Mouse (Mus musculus) myocyte (in vitro differentiated cells): ENCODE data around the gene Tnfaip8l2. TPM values are rescaled to one million over a fixed set of nuclear protein-coding genes. Genes with fewer than 3 reads are reported as not detected.

Experiments used
- H3K27me3 ChIP-seq: one replicate; pipeline ENCODE4 v1.6.1; 2011; ENCODE audit not compliant: control insufficient read depth, insufficient read depth, insufficient read length
- H3K36me3 ChIP-seq: one replicate; pipeline ENCODE4 v1.6.1; 2011; ENCODE audit not compliant: control insufficient read depth, insufficient read depth
- H3K4me2 ChIP-seq: one replicate; pipeline ENCODE4 v1.6.1; 2011; ENCODE audit warnings: low read depth, control low read depth
- H3K4me3 ChIP-seq: one replicate; pipeline ENCODE4 v1.5.1; 2011; ENCODE audit warnings: mild to moderate bottlenecking, control low read depth, moderate library complexity
- H3K79me2 ChIP-seq: one replicate; pipeline ENCODE4 v1.6.1; 2011; ENCODE audit not compliant: control insufficient read depth, insufficient read depth
- H3ac ChIP-seq: one replicate; pipeline ENCODE4 v1.6.1; 2011; ENCODE audit not compliant: control insufficient read depth, insufficient read length
- CEBPB ChIP-seq: IDR thresholded peaks from 2 replicates; pipeline ENCODE4 v1.6.1; 2011; ENCODE audit warnings: mild to moderate bottlenecking, moderate library complexity; ENCODE audit not compliant: poor library complexity, insufficient read depth, severe bottlenecking
- E2F4 ChIP-seq: IDR thresholded peaks from one replicate; pipeline ENCODE4 v1.6.1; 2011; ENCODE audit warnings: mild to moderate bottlenecking, control low read depth, moderate library complexity; ENCODE audit not compliant: insufficient read depth
- MAX ChIP-seq: IDR thresholded peaks from one replicate; pipeline ENCODE4 v1.6.1; 2011; ENCODE audit warnings: low read depth, mild to moderate bottlenecking, control low read depth
- MYOD1 ChIP-seq, 3 experiments: IDR thresholded peaks; one replicate each; pipeline ENCODE4 v1.6.1; 2011; ENCODE audit warnings: control low read depth in 2 of 3, low read depth in 2 of 3, mild to moderate bottlenecking in 2 of 3, moderate library complexity in 1 of 3; ENCODE audit not compliant: insufficient read length in 2 of 3, control insufficient read depth in 1 of 3
- MYOG ChIP-seq, 3 experiments: IDR thresholded peaks; one replicate each; pipeline ENCODE4 v1.6.1; 2011; ENCODE audit warnings: control low read depth in 2 of 3, low read depth in 2 of 3, mild to moderate bottlenecking in 2 of 3; ENCODE audit not compliant: insufficient read length in 2 of 3, control insufficient read depth in 1 of 3, insufficient read depth in 1 of 3
- POLR2A ChIP-seq: IDR thresholded peaks from one replicate; pipeline ENCODE4 v1.6.1; 2011; ENCODE audit warnings: low read depth, mild to moderate bottlenecking, control low read depth, moderate library complexity; ENCODE audit not compliant: insufficient read length
- POLR2AphosphoS2 ChIP-seq: IDR thresholded peaks from one replicate; pipeline ENCODE4 v1.6.1; 2011; ENCODE audit warnings: low read depth, control low read depth; ENCODE audit not compliant: insufficient read length
- REST ChIP-seq: IDR thresholded peaks from one replicate; pipeline ENCODE4 v1.6.1; 2011; ENCODE audit warnings: mild to moderate bottlenecking, control low read depth, moderate library complexity; ENCODE audit not compliant: insufficient read depth, insufficient read length
- SRF ChIP-seq: IDR thresholded peaks from one replicate; pipeline ENCODE4 v1.6.1; 2011; ENCODE audit warnings: low read depth; ENCODE audit not compliant: control insufficient read depth, insufficient read length
- TCF12 ChIP-seq: IDR thresholded peaks from one replicate; pipeline ENCODE4 v1.6.1; 2011; ENCODE audit warnings: mild to moderate bottlenecking, control low read depth; ENCODE audit not compliant: poor library complexity, insufficient read depth, severe bottlenecking
- TCF3 ChIP-seq: IDR thresholded peaks from one replicate; pipeline ENCODE4 v1.6.1; 2011; ENCODE audit warnings: low read depth, control low read depth; ENCODE audit not compliant: insufficient read length
- USF1 ChIP-seq: IDR thresholded peaks from one replicate; pipeline ENCODE4 v1.6.1; 2011; ENCODE audit warnings: low read depth, mild to moderate bottlenecking, control low read depth, moderate library complexity
- polyA plus RNA-seq: library from polyadenylated mRNA; unstranded; fragments of >200 nt; fragmentation: generic; extraction: Trizol; gene quantifications from one replicate; pipeline ENCODE4 v1.2.1, GENCODE M21; 2012; ENCODE audit warnings: missing spikeins

The Tnfaip8l2 gene
- polyA plus RNA-seq, 1 experiment = 0.22 TPM

DNA sequence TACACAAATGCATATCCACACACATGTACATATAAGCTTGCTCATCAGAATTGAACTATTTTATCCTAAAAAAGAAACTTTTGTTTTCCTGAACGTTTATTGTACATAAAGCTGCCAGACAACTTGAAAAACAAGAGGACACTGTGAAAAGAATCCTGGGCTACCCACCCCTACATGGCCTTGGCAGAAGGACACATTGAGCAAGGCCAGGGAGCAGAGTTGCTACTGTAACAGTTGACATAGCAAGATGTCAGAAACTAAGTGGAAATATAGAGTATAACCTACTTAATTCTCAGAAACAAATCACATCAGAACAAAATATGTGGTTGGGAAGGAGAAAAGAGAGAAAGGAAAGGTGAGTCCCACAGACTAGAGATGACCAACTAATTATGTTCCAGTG lies 39.7 kb upstream of the Tnfaip8l2 start:
- H3K4me3 ChIP-seq = no peak overlapping the region
- no peak overlapping the region for H3ac ChIP-seq
- H3K27me3 ChIP-seq = no peaks in the 10 kb centered on the region
- H3K4me2 ChIP-seq = no peak overlapping the region
- H3K36me3 ChIP-seq = peaks cover 12% of the 10 kb centered on the region
- no peak for TF ChIP-seq TCF3
- TF ChIP-seq REST = no peak
- no peak for TF ChIP-seq MAX
- TF ChIP-seq SRF = no peak
- no peak for TF ChIP-seq E2F4
- TF ChIP-seq MYOD1 (IDR thresholded peaks at IDR 0.05; ENCODE audit: control insufficient read depth in 1 of 3, insufficient read length in 2 of 3, low read depth in 2 of 3) = no peak
- no peaks in the 10 kb centered on the region for H3K79me2 ChIP-seq

DNA sequence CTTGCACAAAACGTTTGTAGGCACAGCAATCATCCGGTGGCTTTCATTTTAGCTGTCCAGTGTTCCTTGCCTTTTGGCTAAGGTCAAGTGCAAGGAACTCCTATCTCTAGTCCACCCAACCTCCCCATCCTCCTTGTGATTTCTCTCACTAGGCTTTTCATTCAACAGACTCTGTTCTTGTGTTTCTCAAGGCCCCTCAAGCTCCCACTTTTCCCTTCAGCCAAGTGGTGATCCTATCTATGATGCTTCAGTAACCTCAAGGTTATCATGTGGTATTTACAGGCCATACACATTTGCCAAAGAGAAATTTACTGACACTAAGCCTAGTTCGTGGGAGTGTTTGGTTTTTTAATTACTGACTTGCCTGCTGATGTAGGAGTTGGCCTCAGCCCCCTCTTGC lies 37.7 kb upstream of the Tnfaip8l2 start:
- TF ChIP-seq SRF (no peak), MAX (no peak), USF1 (no peak), MYOG (IDR thresholded peaks at IDR 0.05; ENCODE audit: control insufficient read depth in 1 of 3, insufficient read depth in 1 of 3, insufficient read length in 2 of 3, low read depth in 2 of 3) (no peak), CEBPB (no peak), MYOD1 (IDR thresholded peaks at IDR 0.05; ENCODE audit: control insufficient read depth in 1 of 3, insufficient read length in 2 of 3, low read depth in 2 of 3) (no peak), E2F4 (no peak), REST (no peak)
- Histone ChIP-seq H3K36me3 (peaks cover 12% of the 10 kb centered on the region), H3K4me2 (no peak overlapping the region), H3ac (no peak overlapping the region), H3K79me2 (no peaks in the 10 kb centered on the region), H3K27me3 (no peaks in the 10 kb centered on the region), H3K4me3 (no peak overlapping the region)

DNA sequence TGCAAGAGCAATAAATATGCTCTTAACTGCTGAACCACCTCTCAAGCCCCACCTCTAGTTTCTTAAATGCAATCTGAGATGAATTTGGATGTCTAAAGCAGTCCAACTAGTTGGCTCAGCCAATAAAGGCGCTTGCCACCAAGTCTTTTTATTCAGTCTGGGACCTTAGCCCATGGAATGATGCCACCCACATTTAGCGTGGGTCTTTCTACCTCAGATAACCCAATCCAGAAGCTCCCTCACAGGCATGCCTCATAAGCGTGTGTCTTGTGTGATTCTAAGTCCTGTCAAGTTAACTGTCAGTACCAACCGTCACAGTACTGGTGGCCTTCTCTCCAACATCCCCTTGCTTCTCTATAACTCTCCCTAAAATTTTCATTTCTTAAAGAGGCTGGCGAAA lies 36.8 kb upstream of the Tnfaip8l2 start:
- Histone ChIP-seq H3K4me2 (no peak overlapping the region), H3K4me3 (no peak overlapping the region), H3K36me3 (peaks cover 6% of the 10 kb centered on the region), H3K27me3 (no peaks in the 10 kb centered on the region), H3ac (no peak overlapping the region), H3K79me2 (no peaks in the 10 kb centered on the region)
- TF ChIP-seq MYOG (IDR thresholded peaks at IDR 0.05; ENCODE audit: control insufficient read depth in 1 of 3, insufficient read depth in 1 of 3, insufficient read length in 2 of 3, low read depth in 2 of 3) (no peak), POLR2AphosphoS2 (no peak), REST (no peak), CEBPB (no peak), USF1 (no peak), TCF3 (no peak), POLR2A (no peak), MYOD1 (IDR thresholded peaks at IDR 0.05; ENCODE audit: control insufficient read depth in 1 of 3, insufficient read length in 2 of 3, low read depth in 2 of 3) (no peak), E2F4 (no peak), MAX (no peak), TCF12 (no peak), SRF (no peak)

DNA sequence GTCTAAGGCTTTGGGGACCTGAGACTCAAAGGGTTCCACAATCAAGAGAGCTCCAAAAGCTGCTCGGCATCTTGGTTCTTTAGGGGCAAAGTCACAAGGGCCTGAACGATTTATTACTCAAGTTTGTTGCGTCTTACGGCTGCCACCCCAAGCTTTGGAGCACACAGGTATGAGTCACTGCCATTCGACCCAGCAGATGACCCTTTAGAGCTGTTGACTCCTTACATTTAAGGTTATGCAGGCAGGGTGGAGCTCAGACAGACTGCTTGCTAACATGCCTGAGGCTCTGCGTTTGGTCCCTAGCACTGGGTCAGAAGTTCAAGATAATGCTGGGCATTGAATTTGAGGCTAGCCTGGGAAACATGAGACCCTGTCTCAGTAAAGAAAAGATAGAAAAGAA lies 35.4 kb upstream of the Tnfaip8l2 start:
- H3K79me2 ChIP-seq = no peaks in the 10 kb centered on the region
- no peak for TF ChIP-seq CEBPB
- TF ChIP-seq MYOD1 (IDR thresholded peaks at IDR 0.05; ENCODE audit: control insufficient read depth in 1 of 3, insufficient read length in 2 of 3, low read depth in 2 of 3) = peak in 1 of 3 experiments; percentile 6
- no peak for TF ChIP-seq SRF
- peak overlapping the region; percentile 22 for H3K4me2 ChIP-seq
- no peak overlapping the region for H3ac ChIP-seq
- H3K4me3 ChIP-seq = no peak overlapping the region
- peaks cover 6% of the 10 kb centered on the region for H3K36me3 ChIP-seq
- H3K27me3 ChIP-seq = no peaks in the 10 kb centered on the region

DNA sequence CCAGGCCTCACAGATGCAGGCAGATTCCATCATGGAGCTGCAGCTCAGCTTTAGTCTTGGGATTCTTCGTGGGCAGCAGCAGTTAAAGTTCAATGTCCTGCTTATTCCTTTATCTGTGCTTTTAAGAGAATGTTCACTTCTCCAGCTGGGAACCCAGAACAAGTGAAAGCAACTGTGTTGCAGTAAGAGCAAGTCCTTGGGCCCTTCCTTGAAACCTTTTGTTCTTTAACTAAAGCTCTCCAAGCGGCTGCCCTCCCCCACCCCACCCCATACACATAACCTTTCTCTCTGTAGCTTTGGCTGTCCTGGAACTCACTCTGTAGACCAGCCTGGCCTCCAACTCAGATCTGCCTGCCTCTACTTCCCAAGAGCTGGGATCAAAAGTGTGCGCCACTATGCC lies 34.3 kb upstream of the Tnfaip8l2 start:
- no peak overlapping the region for H3ac ChIP-seq
- H3K4me2 ChIP-seq = no peak overlapping the region
- no peak for TF ChIP-seq SRF
- TF ChIP-seq TCF12 = no peak
- TF ChIP-seq MAX = no peak
- TF ChIP-seq CEBPB = no peak
- TF ChIP-seq USF1 = no peak
- TF ChIP-seq REST = no peak
- TF ChIP-seq MYOD1 (IDR thresholded peaks at IDR 0.05; ENCODE audit: control insufficient read depth in 1 of 3, insufficient read length in 2 of 3, low read depth in 2 of 3) = no peak
- no peak for TF ChIP-seq E2F4
- TF ChIP-seq POLR2A = no peak
- TF ChIP-seq MYOG (IDR thresholded peaks at IDR 0.05; ENCODE audit: control insufficient read depth in 1 of 3, insufficient read depth in 1 of 3, insufficient read length in 2 of 3, low read depth in 2 of 3) = no peak
- TF ChIP-seq POLR2AphosphoS2 = no peak
- TF ChIP-seq TCF3 = no peak
- no peaks in the 10 kb centered on the region for H3K36me3 ChIP-seq
- no peaks in the 10 kb centered on the region for H3K79me2 ChIP-seq
- no peaks in the 10 kb centered on the region for H3K27me3 ChIP-seq
- H3K4me3 ChIP-seq = no peak overlapping the region
